Mouse (Mus musculus) ES-Bruce4 (cell line): ENCODE measurements around the gene Cers6.

Experiments used
- CTCF ChIP-seq: IDR thresholded peaks from one replicate; pipeline ENCODE4 v1.8.1; 2011; ENCODE audit warnings: low read depth, low read length
- POLR2A ChIP-seq: IDR thresholded peaks from one replicate; pipeline ENCODE4 v1.8.1; 2011; ENCODE audit warnings: low read length; ENCODE audit not compliant: insufficient read depth

DNA sequence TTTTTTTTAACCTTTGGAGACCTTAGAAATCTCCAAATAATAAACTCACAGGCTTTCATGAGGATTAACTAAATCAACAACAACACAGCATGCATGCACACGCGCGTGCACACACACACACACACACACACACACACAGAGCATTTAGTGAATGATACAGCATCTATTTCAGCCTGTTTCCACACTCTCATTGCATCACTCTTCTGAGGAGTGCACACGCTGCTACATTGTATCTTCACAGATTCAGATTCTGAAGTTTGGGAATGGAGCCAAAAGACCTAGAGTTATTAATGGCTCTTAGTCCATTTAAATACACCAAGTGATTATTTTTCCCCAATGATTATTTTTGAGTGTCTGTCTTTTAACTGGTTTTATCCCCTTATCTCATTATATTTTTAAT is 75.5 kb downstream of the Cers6 start:
- TF ChIP-seq CTCF (no peak), POLR2A (no peak)
